Mouse (Mus musculus): ENCODE measurements around the gene Rad9b. TPM values are rescaled to one million over a fixed set of nuclear protein-coding genes. Genes with fewer than 3 reads are reported as not detected.

Gene Rad9b
- polyA plus RNA-seq, 1 experiment from 2014 or later: 6.9 TPM

- Histone ChIP-seq H3K4me1 (ENCODE audit: insufficient read depth, low read depth, low read length) (no peaks in the 10 kb centered on the region), H3K27ac (ENCODE audit: low read length) (no peak overlapping the region), H3K9ac (replicated peaks; ENCODE audit: low read depth) (no peak overlapping the region), H3K4me2 (replicated peaks; ENCODE audit: low read depth, low read length) (no peak overlapping the region), H3K4me3 (ENCODE audit: low read depth, low read length) (no peak overlapping the region), H3K36me3 (ENCODE audit: insufficient read depth, low read length) (no peaks in the 10 kb centered on the region), H3K27me3 (replicated peaks; ENCODE audit: insufficient read depth, low read length) (no peaks in the 10 kb centered on the region), H3K9me3 (ENCODE audit: low read length) (no peaks in the 10 kb centered on the region)
- DNase-seq (ENCODE audit: low spot score) (no peak), ATAC-seq (no peak)
- WGBS: 62% methylated on average over 8 of the region's 8 CpGs
- TF ChIP-seq EP300 (IDR thresholded peaks at IDR 0.05): no peak
These were observed 43.3 kb downstream of the Rad9b start for GRCm38 (mm10) chr5:122310699-122311098.

GRCm38 (mm10) chr5:122306536-122306935, 47.5 kb downstream of the Rad9b start:
- H3K36me3 ChIP-seq (ENCODE audit: insufficient read depth, low read length): no peaks in the 10 kb centered on the region
- DNase-seq (ENCODE audit: low spot score) (no peak), ATAC-seq (no peak)
- peaks cover 17% of the 10 kb centered on the region for H3K4me1 ChIP-seq (ENCODE audit: insufficient read depth, low read depth, low read length)
- no peaks in the 10 kb centered on the region for H3K27me3 ChIP-seq (replicated peaks; ENCODE audit: insufficient read depth, low read length)
- TF ChIP-seq EP300 (IDR thresholded peaks at IDR 0.05) (no peak), CTCF (IDR thresholded peaks at IDR 0.05) (no peak)
- H3K27ac ChIP-seq (ENCODE audit: low read length): no peak overlapping the region
- H3K9me3 ChIP-seq (ENCODE audit: low read length): no peaks in the 10 kb centered on the region
- H3K9ac ChIP-seq (replicated peaks; ENCODE audit: low read depth): no peak overlapping the region
- no peak overlapping the region for H3K4me2 ChIP-seq (replicated peaks; ENCODE audit: low read depth, low read length)
- no peak overlapping the region for H3K4me3 ChIP-seq (ENCODE audit: low read depth, low read length)
- WGBS: 82% methylated on average over 3 of the region's 3 CpGs

- ATAC-seq (no peak), DNase-seq (ENCODE audit: low spot score) (no peak)
- Histone ChIP-seq H3K27ac (ENCODE audit: low read length) (no peak overlapping the region), H3K4me3 (ENCODE audit: low read depth, low read length) (no peak overlapping the region), H3K9me3 (ENCODE audit: low read length) (no peaks in the 10 kb centered on the region), H3K4me2 (replicated peaks; ENCODE audit: low read depth, low read length) (no peak overlapping the region), H3K36me3 (ENCODE audit: insufficient read depth, low read length) (no peaks in the 10 kb centered on the region), H3K9ac (replicated peaks; ENCODE audit: low read depth) (no peak overlapping the region), H3K27me3 (replicated peaks; ENCODE audit: insufficient read depth, low read length) (no peaks in the 10 kb centered on the region), H3K4me1 (ENCODE audit: insufficient read depth, low read depth, low read length) (peaks cover 17% of the 10 kb centered on the region)
- TF ChIP-seq EP300 (IDR thresholded peaks at IDR 0.05) (no peak), CTCF (IDR thresholded peaks at IDR 0.05) (no peak)
- WGBS: 88% methylated on average over 7 of the region's 7 CpGs
These were observed 48.6 kb downstream of the Rad9b start for GRCm38 (mm10) chr5:122305472-122305871.

DNA sequence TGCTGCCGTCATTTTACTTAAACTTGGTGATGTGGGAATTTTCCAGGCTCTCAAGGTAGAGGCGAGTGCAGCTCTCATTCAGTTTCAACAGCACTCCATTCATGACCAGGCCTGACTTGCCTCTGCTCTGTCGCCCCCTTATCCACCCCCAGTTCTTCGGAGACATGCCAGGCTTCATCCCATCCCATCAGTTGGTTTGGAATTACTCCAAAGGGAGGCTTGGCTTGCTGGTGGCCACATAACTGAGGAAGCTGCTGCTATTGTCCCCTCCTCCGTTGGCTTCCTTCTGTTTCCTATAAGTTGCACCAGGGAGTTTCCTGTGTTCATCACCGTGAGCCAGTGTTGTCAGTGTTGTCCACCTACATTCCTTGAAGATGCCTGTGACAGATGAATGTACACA, 49.5 kb downstream of the Rad9b start:
- peak overlapping the region; percentile 4; the same call in 1 of the 2 replicates for H3K27ac ChIP-seq (ENCODE audit: low read length)
- peaks cover 17% of the 10 kb centered on the region for H3K4me1 ChIP-seq (ENCODE audit: insufficient read depth, low read depth, low read length)
- no peaks in the 10 kb centered on the region for H3K36me3 ChIP-seq (ENCODE audit: insufficient read depth, low read length)
- DNase-seq (ENCODE audit: low spot score) (no peak), ATAC-seq (no peak)
- WGBS: 38% methylated on average over 6 of the region's 6 CpGs
- TF ChIP-seq EP300 (IDR thresholded peaks at IDR 0.05) (no peak), CTCF (IDR thresholded peaks at IDR 0.05) (no peak)
- no peaks in the 10 kb centered on the region for H3K27me3 ChIP-seq (replicated peaks; ENCODE audit: insufficient read depth, low read length)
- H3K9ac ChIP-seq (replicated peaks; ENCODE audit: low read depth): no peak overlapping the region
- no peak overlapping the region for H3K4me3 ChIP-seq (ENCODE audit: low read depth, low read length)
- H3K4me2 ChIP-seq (replicated peaks; ENCODE audit: low read depth, low read length): no peak overlapping the region
- no peaks in the 10 kb centered on the region for H3K9me3 ChIP-seq (ENCODE audit: low read length)

- Histone ChIP-seq H3K4me2 (replicated peaks; ENCODE audit: low read depth, low read length) (no peak overlapping the region), H3K9me3 (ENCODE audit: low read length) (no peaks in the 10 kb centered on the region), H3K36me3 (ENCODE audit: insufficient read depth, low read length) (no peaks in the 10 kb centered on the region), H3K27ac (ENCODE audit: low read length) (peak overlapping the region; percentile 4; the same call in 1 of the 2 replicates), H3K9ac (replicated peaks; ENCODE audit: low read depth) (no peak overlapping the region; the same call in 1 of the 2 replicates), H3K4me1 (ENCODE audit: insufficient read depth, low read depth, low read length) (peaks cover 17% of the 10 kb centered on the region), H3K27me3 (replicated peaks; ENCODE audit: insufficient read depth, low read length) (no peaks in the 10 kb centered on the region), H3K4me3 (ENCODE audit: low read depth, low read length) (no peak overlapping the region)
- ATAC-seq (no peak), DNase-seq (ENCODE audit: low spot score) (no peak)
- TF ChIP-seq CTCF (IDR thresholded peaks at IDR 0.05): no peak
- no peak for TF ChIP-seq EP300 (IDR thresholded peaks at IDR 0.05)
- WGBS: 60% methylated on average over 7 of the region's 7 CpGs
These were observed 50.1 kb downstream of the Rad9b start for GRCm38 (mm10) chr5:122303937-122304336.

- Histone ChIP-seq H3K4me3 (ENCODE audit: low read depth, low read length) (no peak overlapping the region), H3K36me3 (ENCODE audit: insufficient read depth, low read length) (no peaks in the 10 kb centered on the region), H3K27me3 (replicated peaks; ENCODE audit: insufficient read depth, low read length) (no peaks in the 10 kb centered on the region), H3K9me3 (ENCODE audit: low read length) (no peaks in the 10 kb centered on the region), H3K4me1 (ENCODE audit: insufficient read depth, low read depth, low read length) (peaks cover 17% of the 10 kb centered on the region), H3K27ac (ENCODE audit: low read length) (no peak overlapping the region), H3K9ac (replicated peaks; ENCODE audit: low read depth) (no peak overlapping the region; the same call in 1 of the 2 replicates), H3K4me2 (replicated peaks; ENCODE audit: low read depth, low read length) (no peak overlapping the region)
- DNase-seq (ENCODE audit: low spot score): peak; percentile 71
- TF ChIP-seq CTCF (IDR thresholded peaks at IDR 0.05) (peak; percentile 61), EP300 (IDR thresholded peaks at IDR 0.05) (no peak)
- 62% methylated on average over 17 of the region's 17 CpGs for WGBS
- peak; percentile 74 for ATAC-seq
These were observed 51.0 kb downstream of the Rad9b start for GRCm38 (mm10) chr5:122302810-122303745.

Measured in lung, postnatal 0 days (tissue).